Mouse (Mus musculus) CD8-positive naive resting alpha-beta T cell, adult 2 months (primary cell): ENCODE data around the gene Spata25.
"Not testable (repeated sequence)": the region's sequence is repeated elsewhere in the genome, so short reads cannot be mapped to it uniquely, and the experiment has no call there.

ENCODE experiments used
- DNase-seq, 2 experiments: peaks; one replicate each; pipeline ENCODE4 v3.0.0; 2022; ENCODE audit warnings: low read depth in 2 of 2, low spot score in 2 of 2

The Spata25 gene

DNA sequence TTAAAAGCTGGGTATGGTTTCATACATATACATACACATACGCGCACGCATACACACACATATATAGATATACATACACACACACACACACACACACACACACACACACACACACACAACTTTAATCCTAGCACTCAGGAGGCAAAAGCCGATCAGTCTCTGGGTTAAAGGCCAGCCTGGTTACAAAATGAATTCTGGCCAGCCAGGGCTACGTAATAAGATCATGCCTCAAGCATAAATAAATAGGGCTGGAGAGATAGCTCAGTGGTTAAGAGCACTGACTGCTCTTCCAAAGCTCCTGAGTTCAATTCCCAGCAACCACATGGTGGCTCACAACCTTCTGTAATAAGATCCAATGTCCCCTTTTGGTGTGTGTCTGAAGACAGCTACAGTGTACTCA is 27.2 kb upstream of the Spata25 start:
- not testable (repeated sequence) for DNase-seq

DNA sequence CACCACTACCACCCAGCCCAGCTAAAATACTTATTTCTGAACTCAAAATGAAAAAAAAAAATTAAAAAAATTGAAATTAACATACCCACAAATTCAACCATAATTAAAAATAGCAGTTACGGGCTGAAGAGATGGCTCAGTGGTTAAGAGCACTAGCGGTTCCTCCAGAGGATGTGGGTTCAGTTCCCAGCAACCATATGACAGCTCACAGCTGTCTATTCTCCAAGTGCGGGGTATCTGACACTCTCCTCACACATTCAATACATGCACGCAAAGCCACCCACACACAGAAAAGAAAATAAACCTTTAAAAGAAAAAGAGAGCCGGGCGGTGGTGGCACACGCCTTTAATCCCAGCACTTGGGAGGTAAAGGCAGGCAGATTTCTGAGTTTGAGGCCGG is 21.7 kb upstream of the Spata25 start:
- no peak for DNase-seq

GRCm38 (mm10) chr2:164845782-164846181 is 17.4 kb upstream of the Spata25 start:
- peak in 1 of 2 experiments; percentile 34 for DNase-seq

- no peak for DNase-seq
These were observed 6.8 kb upstream of the Spata25 start for GRCm38 (mm10) chr2:164835164-164835563.

DNA sequence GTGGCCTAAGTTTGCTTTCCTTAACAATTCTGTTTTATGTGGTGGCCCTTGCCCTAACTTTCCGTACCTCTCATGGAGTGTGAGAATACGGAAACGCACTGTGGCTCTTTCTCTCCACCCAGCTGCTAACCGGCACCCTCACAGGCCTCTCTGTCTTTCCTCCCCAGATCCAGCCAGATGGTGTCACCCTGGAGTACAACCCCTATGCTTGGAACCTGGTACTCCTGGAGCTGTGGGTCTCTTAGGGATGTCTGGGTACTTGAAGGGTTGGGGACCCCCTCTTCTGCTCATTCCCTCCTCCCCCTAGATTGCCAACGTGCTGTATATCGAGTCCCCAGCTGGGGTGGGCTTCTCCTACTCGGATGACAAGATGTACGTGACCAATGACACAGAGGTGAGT is 6.2 kb upstream of the Spata25 start:
- no peak for DNase-seq

DNA sequence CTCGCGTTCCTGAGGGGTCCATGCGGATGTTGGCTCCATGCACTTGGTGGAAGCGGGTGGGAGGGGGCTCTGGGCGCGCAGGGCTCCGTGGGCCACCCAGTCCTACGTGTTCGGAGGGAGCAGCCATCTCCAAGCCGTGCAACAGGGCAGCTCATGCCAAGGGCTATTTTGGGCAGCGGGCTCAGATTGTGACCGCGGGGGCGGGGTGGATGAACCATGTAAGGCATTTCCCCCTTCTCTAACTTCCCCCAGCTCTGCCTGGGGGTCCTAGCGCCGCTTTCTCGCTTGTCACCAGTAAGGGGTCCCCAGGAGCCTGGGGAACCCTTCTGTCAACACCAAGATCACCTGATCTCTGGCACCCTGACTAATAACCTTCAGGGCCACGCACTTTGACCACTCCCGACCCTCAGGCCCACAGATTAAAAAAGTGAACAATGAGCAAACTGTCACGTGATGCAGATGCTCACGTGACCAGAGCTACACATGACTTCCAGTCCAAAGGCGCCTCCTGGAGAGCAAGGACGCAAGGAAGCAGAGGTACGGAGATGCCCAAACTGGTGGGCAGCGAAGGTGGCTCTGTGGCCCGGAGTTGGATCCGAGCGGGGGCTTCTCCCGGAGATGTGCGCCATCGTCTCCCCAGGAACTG is 5.1 kb upstream of the Spata25 start, which contains the start of gene Neurl2:
Gene Neurl2 (minus strand): TSS at position 143 of the 646 bp plus-strand sequence.
- DNase-seq, result peak; percentile 81 to 85

DNA sequence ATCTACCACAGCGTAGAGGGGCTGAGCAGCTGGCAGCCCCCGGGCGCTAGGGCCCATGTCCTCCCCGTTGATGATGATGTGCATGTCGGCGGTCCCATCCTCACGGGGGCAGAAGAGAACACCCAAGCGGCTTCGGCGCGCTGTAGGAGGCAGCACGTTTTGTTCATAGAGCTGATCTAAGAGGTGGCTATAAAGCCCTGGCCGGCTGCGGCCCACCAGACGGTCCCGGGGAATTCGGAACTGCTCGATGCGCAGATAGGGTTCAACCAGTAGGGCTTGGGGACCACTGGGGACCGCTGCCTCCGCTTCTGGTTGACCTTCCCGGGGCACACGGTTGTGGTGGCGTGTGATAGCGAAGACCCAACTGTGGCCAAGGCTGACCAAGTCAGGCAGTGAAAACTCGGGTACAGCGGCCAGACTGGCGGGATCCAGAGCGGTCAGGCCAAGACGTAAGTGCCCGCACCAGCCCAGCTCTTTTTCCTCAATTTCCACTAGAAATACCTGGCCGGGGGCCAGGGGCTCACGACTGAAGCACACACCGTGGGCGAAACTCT is 4.5 kb upstream of the Spata25 start, which contains the start of gene Ctsa:
Gene Ctsa (plus strand): TSS at position 126 of the 554 bp plus-strand sequence.
- peak; percentile 68 to 77 for DNase-seq

GRCm38 (mm10) chr2:164832032-164832747 is 3.9 kb upstream of the Spata25 start:
- no peak for DNase-seq

- no peak for DNase-seq
These were observed 2.7 kb upstream of the Spata25 start for GRCm38 (mm10) chr2:164831029-164831428.

- DNase-seq, result no peak
These were observed 753 bp upstream of the Spata25 start for GRCm38 (mm10) chr2:164829090-164829489.

- DNase-seq, result no peak
These were observed 1.0 kb downstream of the Spata25 start for GRCm38 (mm10) chr2:164827146-164827850.

GRCm38 (mm10) chr2:164825521-164825920 is 2.8 kb downstream of the Spata25 start:
- DNase-seq, result no peak

DNA sequence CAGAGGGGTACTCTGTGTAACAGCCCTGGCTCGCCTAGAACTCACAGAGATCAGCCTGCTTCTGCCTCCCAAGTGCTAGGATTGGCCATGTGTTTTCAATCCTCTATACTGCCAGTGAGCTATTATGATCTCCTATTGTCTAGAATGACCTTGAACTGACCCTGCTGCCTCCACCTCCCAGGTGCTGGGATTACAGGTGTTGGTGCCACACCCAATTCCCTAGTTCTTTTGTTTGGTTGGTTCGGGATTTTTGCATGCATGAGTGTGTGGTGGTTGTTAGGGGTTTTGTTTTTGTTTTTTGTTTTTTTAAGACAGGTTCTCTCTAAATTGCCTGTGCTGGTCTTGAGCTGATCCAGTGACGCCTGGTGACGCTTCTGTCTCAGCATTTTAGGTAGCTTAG is 4.4 kb downstream of the Spata25 start:
- no peak for DNase-seq

- DNase-seq, result no peak
These were observed 5.2 kb downstream of the Spata25 start for GRCm38 (mm10) chr2:164823181-164823585.

DNA sequence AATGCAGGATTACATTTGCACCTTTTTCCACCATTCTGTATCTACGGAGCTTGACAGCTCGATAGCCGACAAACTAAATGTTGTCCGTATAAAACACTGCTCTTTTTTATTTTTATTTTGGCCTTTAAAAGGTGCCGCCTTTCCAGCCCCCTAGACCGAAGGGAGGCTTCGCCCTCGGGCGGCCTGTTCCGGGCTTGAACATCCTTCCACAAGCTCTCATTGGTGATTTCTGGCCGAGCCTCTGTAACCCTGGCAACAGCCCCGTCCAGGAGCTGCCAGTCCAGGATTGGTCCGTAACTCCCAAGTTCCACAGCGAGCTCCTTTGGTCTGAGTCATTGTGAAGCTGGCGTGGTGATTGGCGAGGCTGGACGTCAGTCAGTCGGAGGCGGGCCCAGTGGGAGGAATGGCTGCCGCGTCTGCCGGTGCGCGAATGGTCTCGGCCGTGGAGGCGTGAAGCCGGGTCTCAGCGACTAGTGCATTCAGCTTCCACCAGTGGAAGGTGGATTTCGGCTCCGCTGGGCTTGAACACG is 5.6 kb downstream of the Spata25 start, which contains the start of gene Zswim1:
Gene Zswim1 (plus strand): TSS at position 51 of the 530 bp plus-strand sequence.
- peak; percentile 99 to 100 for DNase-seq

GRCm38 (mm10) chr2:164821060-164821459 is 7.3 kb downstream of the Spata25 start:
- no peak for DNase-seq

- DNase-seq, result no peak
These were observed 10.6 kb downstream of the Spata25 start for GRCm38 (mm10) chr2:164817703-164818102.

GRCm38 (mm10) chr2:164817206-164817605 is 11.1 kb downstream of the Spata25 start:
- DNase-seq, result no peak

- DNase-seq, result no peak
These were observed 12.5 kb downstream of the Spata25 start for GRCm38 (mm10) chr2:164815821-164816220.

DNA sequence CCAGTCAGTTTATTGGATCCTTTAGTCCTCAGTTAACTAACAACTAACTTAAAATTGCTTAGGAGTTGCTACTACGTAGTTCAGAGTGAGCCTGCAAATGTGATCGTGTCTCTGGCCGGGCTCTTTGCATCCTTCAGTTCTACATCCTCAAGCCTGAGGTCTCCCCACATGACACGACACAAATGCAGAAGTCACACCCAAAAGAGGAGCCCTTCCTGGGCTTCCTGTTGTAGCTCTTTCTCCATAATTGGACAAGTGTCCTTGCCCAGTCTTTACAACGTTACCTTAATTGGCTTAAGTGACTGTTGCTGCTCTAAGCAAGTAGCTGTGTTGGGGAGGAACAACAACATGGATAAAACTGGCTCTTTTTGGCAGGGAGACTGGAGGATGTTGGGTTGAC is 13.0 kb downstream of the Spata25 start:
- no peak for DNase-seq

DNA sequence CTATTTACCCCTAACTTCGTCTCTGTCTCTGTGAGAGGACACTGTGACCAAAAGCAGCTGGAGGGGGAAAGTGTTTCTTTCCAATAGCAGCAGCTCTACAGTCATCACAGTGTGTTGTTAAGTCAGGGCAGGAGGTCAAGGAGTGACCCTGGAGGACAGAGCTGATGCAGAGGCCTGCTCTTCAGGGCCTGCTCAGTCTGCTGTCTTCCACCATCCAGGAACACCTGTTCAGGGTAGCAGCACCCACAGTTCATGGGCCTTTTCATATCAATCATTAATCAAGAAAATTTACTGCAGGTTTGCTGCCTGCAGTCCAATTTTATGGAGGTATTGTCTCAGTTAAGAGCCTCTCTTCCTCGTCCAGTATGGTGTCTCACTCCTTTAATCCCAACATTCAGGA is 14.8 kb downstream of the Spata25 start:
- no peak for DNase-seq
